Mouse (Mus musculus) heart, adult 11 months (tissue): ENCODE data around the gene Scamp1.
A peak's percentile ranks its signal among the peaks of the same experiment; 100 is the strongest.

ENCODE experiments used
- DNase-seq: peaks from one replicate; pipeline ENCODE4 v3.0.0; 2022

Scamp1 gene

GRCm38 (mm10) chr13:94173633-94174576, 111.8 kb downstream of the Scamp1 start:
- peak; percentile 95 for DNase-seq

- no peak for DNase-seq
Measured at GRCm38 (mm10) chr13:94172533-94173310, 112.9 kb downstream of the Scamp1 start.

GRCm38 (mm10) chr13:94171612-94172011, 114.0 kb downstream of the Scamp1 start:
- DNase-seq, result no peak

- DNase-seq, result peak; percentile 89
Measured at GRCm38 (mm10) chr13:94169325-94169916, 116.2 kb downstream of the Scamp1 start.

- DNase-seq, result no peak
Measured at GRCm38 (mm10) chr13:94168319-94168718, 117.3 kb downstream of the Scamp1 start.

GRCm38 (mm10) chr13:94164501-94164900, 121.2 kb downstream of the Scamp1 start:
- DNase-seq, result no peak

- no peak for DNase-seq
Measured at GRCm38 (mm10) chr13:94159478-94160220, 126.0 kb downstream of the Scamp1 start.

- peak; percentile 89 for DNase-seq
Measured at GRCm38 (mm10) chr13:94158864-94159477, 126.7 kb downstream of the Scamp1 start.

GRCm38 (mm10) chr13:94155657-94156429, 129.8 kb downstream of the Scamp1 start:
- peak; percentile 92 for DNase-seq

GRCm38 (mm10) chr13:94154512-94155296, 131.0 kb downstream of the Scamp1 start:
- peak; percentile 90 for DNase-seq

- DNase-seq, result no peak
Measured at GRCm38 (mm10) chr13:94153658-94154057, 132.0 kb downstream of the Scamp1 start.

GRCm38 (mm10) chr13:94152836-94153235, 132.8 kb downstream of the Scamp1 start:
- no peak for DNase-seq
